Mouse (Mus musculus) bone marrow macrophage, adult 2 months (primary cell): ENCODE measurements around the gene Etv1.

Source experiments
- CTCF ChIP-seq: IDR thresholded peaks from 2 replicates; pipeline ENCODE4 v1.5.1; 2012; ENCODE audit warnings: low read depth, mild to moderate bottlenecking, low read length, moderate library complexity
- POLR2A ChIP-seq: IDR thresholded peaks from 2 replicates; pipeline ENCODE4 v1.6.1; 2012; ENCODE audit warnings: mild to moderate bottlenecking, low read depth, low read length, borderline replicate concordance

GRCm38 (mm10) chr12:38859675-38860074, 80.5 kb downstream of the Etv1 start:
- TF ChIP-seq CTCF (no peak), POLR2A (no peak)
